Mouse (Mus musculus) spleen, adult 10 weeks (tissue): Measurements from ENCODE around the gene Top2b. TPM values are rescaled to one million over a fixed set of nuclear protein-coding genes. Genes with fewer than 3 reads are reported as not detected.

Experiments
- polyA plus RNA-seq: library from polyadenylated mRNA; stranded (reverse); fragments of 350-450 nt; fragmentation: Illumina TruSeq; extraction: RNeasy Lipid Tissue Mini Kit (QIAGEN cat#74804); gene quantifications from one replicate; pipeline ENCODE4 v1.2.3, GENCODE M21; 2015; ENCODE audit warnings: low replicate concordance; ENCODE audit not compliant: insufficient read depth

Gene Top2b
- 153 TPM for polyA plus RNA-seq

GRCm38 (mm10) chr14:16364878-16365337, at the start of gene Top2b:
Gene Top2b, plus strand, starts transcription at chr14:16365179.

Other genes with a start within 250 kb of the Top2b start
- 55.0 TPM for gene Ngly1, start 115.9 kb upstream of the Top2b start, polyA plus RNA-seq
- 8.8 TPM for gene Oxsm, start 115.4 kb upstream of the Top2b start, polyA plus RNA-seq